Mouse (Mus musculus) midbrain, embryonic 13.5 days (tissue): ENCODE data around the gene Cnnm3. TPM values are rescaled to one million over a fixed set of nuclear protein-coding genes. Genes with fewer than 3 reads are reported as not detected.

Experiments
- ATAC-seq: fragments of 200-750 bp; cut with Nextera tagmentation; 2 replicates; pipeline ENCODE4 v1.8.0; 2017; ENCODE audit warnings: mild to moderate bottlenecking, moderate TSS enrichment, moderate library complexity
- H3K27ac ChIP-seq: fragments of 300-500 bp; sonication (generic); 2 replicates; pipeline ENCODE4 v1.5.1; 2015; ENCODE audit warnings: inconsistent platforms, mild to moderate bottlenecking, moderate library complexity
- H3K27me3 ChIP-seq: fragments of 300-500 bp; sonication (generic); 2 replicates; pipeline ENCODE4 v1.6.1; 2015; ENCODE audit warnings: mild to moderate bottlenecking, inconsistent platforms
- H3K36me3 ChIP-seq: fragments of 300-500 bp; sonication (generic); 2 replicates; pipeline ENCODE4 v1.6.1; 2015; ENCODE audit warnings: mild to moderate bottlenecking, inconsistent platforms
- H3K4me1 ChIP-seq: fragments of 300-500 bp; sonication (generic); replicated peaks from 2 replicates; pipeline ENCODE4 v1.6.1; 2015; ENCODE audit warnings: inconsistent platforms
- H3K4me2 ChIP-seq: fragments of 300-500 bp; sonication (generic); replicated peaks from 2 replicates; pipeline ENCODE4 v1.6.1; 2015; ENCODE audit warnings: moderate library complexity, mild to moderate bottlenecking, inconsistent platforms
- H3K4me3 ChIP-seq: fragments of 300-500 bp; sonication (generic); replicated peaks from 2 replicates; pipeline ENCODE4 v1.5.1; 2015; ENCODE audit warnings: mild to moderate bottlenecking, inconsistent platforms
- H3K9ac ChIP-seq: fragments of 300-500 bp; sonication (generic); replicated peaks from 2 replicates; pipeline ENCODE4 v1.6.1; 2015; ENCODE audit warnings: mild to moderate bottlenecking, inconsistent platforms
- H3K9me3 ChIP-seq: fragments of 300-500 bp; sonication (generic); 2 replicates; pipeline ENCODE4 v1.6.1; 2016; ENCODE audit warnings: mild to moderate bottlenecking, inconsistent platforms
- WGBS: fragments of 180-500 bp; shearing (Covaris S2); methylation state at CpG from one replicate; pipeline ENCODE4 v1.1.7; 2015; 5-methylcytosine and 5-hydroxymethylcytosine counted together
- polyA plus RNA-seq: library from polyadenylated mRNA; unstranded; fragments of >200 nt; fragmentation: Nextera tagmentation; extraction: Ambion mirVana; gene quantifications from 2 replicates; pipeline ENCODE4 v1.2.1, GENCODE M21; 2015

Gene Cnnm3
- polyA plus RNA-seq, 1 experiment from 2014 or later = 4.8 TPM

GRCm38 (mm10) chr1:36562388-36562787 lies 50.7 kb downstream of the Cnnm3 start:
- H3K4me3 ChIP-seq = no peak overlapping the region
- WGBS = 77% methylated on average over 4 of the region's 4 CpGs
- H3K9me3 ChIP-seq = no peaks in the 10 kb centered on the region
- no peak overlapping the region for H3K9ac ChIP-seq
- 0 out of 2 replicates have a peak, but pooled peaks cover 4% of the 10 kb centered on the region for H3K27me3 ChIP-seq
- H3K27ac ChIP-seq = no peak overlapping the region
- H3K36me3 ChIP-seq = no peaks in the 10 kb centered on the region
- ATAC-seq = no peak
- peaks cover 21% of the 10 kb centered on the region for H3K4me1 ChIP-seq
- no peak overlapping the region for H3K4me2 ChIP-seq

GRCm38 (mm10) chr1:36563197-36563596 lies 51.5 kb downstream of the Cnnm3 start:
- H3K4me1 ChIP-seq = peaks cover 26% of the 10 kb centered on the region
- no peak for ATAC-seq
- 0 out of 2 replicates have a peak, but pooled peaks cover 4% of the 10 kb centered on the region for H3K27me3 ChIP-seq
- H3K27ac ChIP-seq = no peak overlapping the region
- no peak overlapping the region for H3K4me2 ChIP-seq
- H3K36me3 ChIP-seq = no peaks in the 10 kb centered on the region
- H3K9ac ChIP-seq = no peak overlapping the region
- 75% methylated on average over 2 of the region's 2 CpGs for WGBS
- H3K4me3 ChIP-seq = no peak overlapping the region
- no peaks in the 10 kb centered on the region for H3K9me3 ChIP-seq

- Histone ChIP-seq H3K36me3 (no peaks in the 10 kb centered on the region), H3K27me3 (0 out of 2 replicates have a peak, but pooled peaks cover 4% of the 10 kb centered on the region), H3K9me3 (no peaks in the 10 kb centered on the region), H3K4me2 (no peak overlapping the region), H3K4me3 (no peak overlapping the region), H3K27ac (no peak overlapping the region), H3K4me1 (peaks cover 23% of the 10 kb centered on the region), H3K9ac (no peak overlapping the region)
- WGBS = 74% methylated on average over 4 of the region's 4 CpGs
- ATAC-seq = no peak
Observed at GRCm38 (mm10) chr1:36563632-36564031, 52.0 kb downstream of the Cnnm3 start.

GRCm38 (mm10) chr1:36564101-36564500 lies 52.4 kb downstream of the Cnnm3 start:
- no peak overlapping the region for H3K27ac ChIP-seq
- peaks cover 19% of the 10 kb centered on the region for H3K4me1 ChIP-seq
- H3K36me3 ChIP-seq = no peaks in the 10 kb centered on the region
- H3K9me3 ChIP-seq = no peaks in the 10 kb centered on the region
- WGBS = 80% methylated on average over 6 of the region's 6 CpGs
- H3K27me3 ChIP-seq = 0 out of 2 replicates have a peak, but pooled peaks cover 4% of the 10 kb centered on the region
- no peak for ATAC-seq
- no peak overlapping the region for H3K4me2 ChIP-seq
- H3K9ac ChIP-seq = no peak overlapping the region
- H3K4me3 ChIP-seq = no peak overlapping the region

GRCm38 (mm10) chr1:36566425-36566824 lies 54.8 kb downstream of the Cnnm3 start:
- Histone ChIP-seq H3K9ac (no peak overlapping the region), H3K27ac (no peak overlapping the region), H3K27me3 (no peaks in the 10 kb centered on the region), H3K4me2 (no peak overlapping the region), H3K4me1 (peaks cover 16% of the 10 kb centered on the region), H3K4me3 (no peak overlapping the region), H3K36me3 (no peaks in the 10 kb centered on the region), H3K9me3 (no peaks in the 10 kb centered on the region)
- no peak for ATAC-seq
- 8% methylated on average over 2 of the region's 2 CpGs for WGBS

- ATAC-seq = no peak
- Histone ChIP-seq H3K4me2 (no peak overlapping the region), H3K9me3 (no peaks in the 10 kb centered on the region), H3K4me3 (no peak overlapping the region), H3K36me3 (no peaks in the 10 kb centered on the region), H3K27ac (no peak overlapping the region), H3K27me3 (no peaks in the 10 kb centered on the region), H3K4me1 (peaks cover 16% of the 10 kb centered on the region), H3K9ac (no peak overlapping the region)
- WGBS = 44% methylated on average over 21 of the region's 21 CpGs
Observed at GRCm38 (mm10) chr1:36567818-36568603, 56.3 kb downstream of the Cnnm3 start.

GRCm38 (mm10) chr1:36568776-36569175 lies 57.1 kb downstream of the Cnnm3 start:
- H3K4me1 ChIP-seq = peaks cover 16% of the 10 kb centered on the region
- no peaks in the 10 kb centered on the region for H3K27me3 ChIP-seq
- H3K36me3 ChIP-seq = no peaks in the 10 kb centered on the region
- no peaks in the 10 kb centered on the region for H3K9me3 ChIP-seq
- H3K9ac ChIP-seq = no peak overlapping the region
- ATAC-seq = no peak
- no peak overlapping the region for H3K4me2 ChIP-seq
- no peak overlapping the region for H3K4me3 ChIP-seq
- WGBS = 74% methylated on average over 4 of the region's 4 CpGs
- no peak overlapping the region for H3K27ac ChIP-seq

GRCm38 (mm10) chr1:36569694-36570276 lies 58.1 kb downstream of the Cnnm3 start:
- Histone ChIP-seq H3K9me3 (no peaks in the 10 kb centered on the region), H3K4me1 (peaks cover 24% of the 10 kb centered on the region), H3K4me2 (no peak overlapping the region), H3K9ac (no peak overlapping the region), H3K27me3 (no peaks in the 10 kb centered on the region), H3K4me3 (no peak overlapping the region), H3K36me3 (no peaks in the 10 kb centered on the region), H3K27ac (no peak overlapping the region)
- no peak for ATAC-seq
- WGBS = 50% methylated on average over 7 of the region's 7 CpGs

GRCm38 (mm10) chr1:36570320-36570719 lies 58.7 kb downstream of the Cnnm3 start:
- no peak overlapping the region for H3K4me3 ChIP-seq
- ATAC-seq = no peak
- no peak overlapping the region for H3K9ac ChIP-seq
- H3K27me3 ChIP-seq = no peaks in the 10 kb centered on the region
- WGBS = 88% methylated on average over 5 of the region's 5 CpGs
- H3K36me3 ChIP-seq = no peaks in the 10 kb centered on the region
- H3K27ac ChIP-seq = no peak overlapping the region
- H3K4me2 ChIP-seq = no peak overlapping the region
- no peaks in the 10 kb centered on the region for H3K9me3 ChIP-seq
- H3K4me1 ChIP-seq = peaks cover 25% of the 10 kb centered on the region

GRCm38 (mm10) chr1:36571627-36572026 lies 60.0 kb downstream of the Cnnm3 start:
- WGBS = 62% methylated on average over 6 of the region's 6 CpGs
- no peak for ATAC-seq
- no peak overlapping the region for H3K27ac ChIP-seq
- no peak overlapping the region for H3K4me3 ChIP-seq
- peaks cover 29% of the 10 kb centered on the region for H3K4me1 ChIP-seq
- 0 out of 2 replicates have a peak, but pooled peaks cover 3% of the 10 kb centered on the region for H3K27me3 ChIP-seq
- no peaks in the 10 kb centered on the region for H3K36me3 ChIP-seq
- no peak overlapping the region for H3K4me2 ChIP-seq
- no peaks in the 10 kb centered on the region for H3K9me3 ChIP-seq
- H3K9ac ChIP-seq = no peak overlapping the region

- 67% methylated on average over 2 of the region's 2 CpGs for WGBS
Observed at GRCm38 (mm10) chr1:36572140-36572700, 60.6 kb downstream of the Cnnm3 start.

GRCm38 (mm10) chr1:36572709-36573108 lies 61.0 kb downstream of the Cnnm3 start:
- Histone ChIP-seq H3K27ac (no peak overlapping the region), H3K36me3 (no peaks in the 10 kb centered on the region), H3K4me3 (no peak overlapping the region), H3K9ac (no peak overlapping the region), H3K4me2 (no peak overlapping the region), H3K27me3 (peaks cover 6% of the 10 kb centered on the region; the same call in 1 of the 2 replicates), H3K4me1 (peaks cover 24% of the 10 kb centered on the region), H3K9me3 (no peaks in the 10 kb centered on the region)
- ATAC-seq = no peak
- WGBS = 77% methylated on average over 1 of the region's 1 CpGs

More at GRCm38 (mm10) chr1:36572140-36572700, 60.6 kb downstream of the Cnnm3 start:
- Histone ChIP-seq H3K9me3 (no peaks in the 10 kb centered on the region), H3K4me3 (no peak overlapping the region), H3K9ac (no peak overlapping the region), H3K27me3 (0 out of 2 replicates have a peak, but pooled peaks cover 3% of the 10 kb centered on the region), H3K4me2 (no peak overlapping the region), H3K27ac (no peak overlapping the region), H3K36me3 (no peaks in the 10 kb centered on the region), H3K4me1 (peaks cover 24% of the 10 kb centered on the region)
- no peak for ATAC-seq
